Mouse (Mus musculus) brain, embryonic 14.5 days (tissue): ENCODE data around the gene G6pc.

Experiments
- CTCF ChIP-seq: fragments of 200-500 bp; IDR thresholded peaks from 2 replicates; pipeline ENCODE4 v1.5.1; 2012; ENCODE audit warnings: inconsistent platforms, mild to moderate bottlenecking, moderate library complexity, borderline replicate concordance; ENCODE audit not compliant: insufficient read depth, insufficient read length; ENCODE audit errors: extremely low read depth
- POLR2A ChIP-seq: fragments of 200-500 bp; IDR thresholded peaks from 2 replicates; pipeline ENCODE4 v1.6.1; 2012; ENCODE audit warnings: mild to moderate bottlenecking, inconsistent platforms, borderline replicate concordance; ENCODE audit not compliant: poor library complexity, insufficient read depth, insufficient read length, severe bottlenecking; ENCODE audit errors: extremely low read depth

- TF ChIP-seq POLR2A: no peak
- peak; percentile 93 for TF ChIP-seq CTCF
Observed at GRCm38 (mm10) chr11:101395110-101395509, 27.7 kb downstream of the G6pc start.
